Mouse (Mus musculus): ENCODE measurements around the gene Sim2.

Gene Sim2

GRCm38 (mm10) chr16:94164236-94164635 lies 79.5 kb downstream of the Sim2 start:
- in situ Hi-C loops (cut with MboI), result no loop called here

- in situ Hi-C loops (cut with MboI), result no loop called here
Observed at GRCm38 (mm10) chr16:94164978-94165377, 80.2 kb downstream of the Sim2 start.

- in situ Hi-C loops (cut with MboI), result no loop called here
Observed at GRCm38 (mm10) chr16:94168655-94169545, 84.2 kb downstream of the Sim2 start.

- in situ Hi-C loops (cut with MboI), result no loop called here
Observed at GRCm38 (mm10) chr16:94170218-94170617, 85.5 kb downstream of the Sim2 start.

- in situ Hi-C loops (cut with MboI), result no loop called here
Observed at GRCm38 (mm10) chr16:94173361-94173760, 88.6 kb downstream of the Sim2 start.

GRCm38 (mm10) chr16:94175366-94175986 lies 90.7 kb downstream of the Sim2 start:
- in situ Hi-C loops (cut with MboI), result no loop called here

Measured in mature B cell (primary cell).